ENCODE assay signal across 15 mouse cellular contexts in the genomic region with DNA sequence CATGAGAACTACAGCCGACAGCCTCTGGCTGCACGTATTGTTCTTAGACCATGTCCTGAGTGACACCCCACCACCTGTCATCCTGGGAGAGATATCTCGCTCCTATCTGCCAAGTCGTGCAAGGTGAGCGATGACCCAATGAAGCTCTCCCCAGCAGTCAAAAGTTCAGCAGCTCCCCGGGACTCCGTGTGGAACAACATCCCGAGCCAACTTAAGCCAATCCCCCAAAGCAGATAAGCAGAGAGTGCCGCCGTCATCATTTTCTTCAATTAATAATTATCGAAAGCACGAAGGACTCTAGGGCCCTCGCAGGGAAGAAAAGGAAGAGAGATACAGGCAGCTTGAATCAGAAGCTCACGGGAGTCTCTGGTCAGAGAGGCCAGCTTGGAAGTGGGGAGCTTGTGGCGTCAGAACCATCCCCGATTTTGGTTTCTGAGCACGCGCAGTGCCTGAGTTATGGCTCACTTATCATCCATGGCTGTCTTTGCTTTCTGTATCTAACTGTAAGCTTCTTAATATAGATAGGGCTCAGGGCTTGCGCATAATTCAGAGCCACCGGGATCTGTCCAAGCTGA. TPM values are rescaled to one million over a fixed set of nuclear protein-coding genes. Genes with fewer than 3 reads are reported as not detected.
DNase-seq lines count a peak whose midpoint lies in the region; ATAC-seq lines count a peak whose summit lies in the region.
"Had no signal": no experiment of that assay in that cellular context is flagged by ENCODE, and none has a peak within 500 bp of the region (broad histone marks: within the 10 kb centered on the region; RNA-seq: fewer than 3 reads in every experiment).

No protein-coding gene starts in this region.

- DNase-seq in liver = no peak
- DNase-seq in kidney, adult 9 months = peak; percentile 79
- no peak for DNase-seq in urinary bladder, adult 18-20 months (ENCODE audit: low spot score in 2 of 2)
- DNase-seq: cerebellum, adult 9-11 months; heart, postnatal 36 days; spleen, adult 18-20 months; thymus, postnatal 25 days had no signal

- peaks cover 19% of the 10 kb centered on the region for H3K4me1 ChIP-seq in liver, embryonic 15.5 days (replicated peaks)
- H3K4me1 ChIP-seq in intestine, embryonic 16.5 days (ENCODE audit: control insufficient read depth, insufficient read depth, low read length) = peaks cover 10% of the 10 kb centered on the region
- H3K4me1 ChIP-seq in neural tube, embryonic 15.5 days = peaks cover 17% of the 10 kb centered on the region

- no peak overlapping the region for H3K4me3 ChIP-seq in liver, embryonic 15.5 days (replicated peaks)
- H3K4me3 ChIP-seq in intestine, embryonic 16.5 days (ENCODE audit: low read length) = no peak overlapping the region
- H3K4me3 ChIP-seq in neural tube, embryonic 15.5 days (replicated peaks) = no peak overlapping the region
- H3K4me3 ChIP-seq: embryonic facial prominence, embryonic 13.5 days; forebrain, embryonic 13.5 days; midbrain, embryonic 12.5 days had no signal

- no peak for ATAC-seq in liver, embryonic 15.5 days (ENCODE audit: insufficient read depth)
- peak; percentile 78 for ATAC-seq in intestine, embryonic 16.5 days
- ATAC-seq in neural tube, embryonic 15.5 days (ENCODE audit: low FRiP score) = no peak
- no peak for ATAC-seq in activated CD4-positive, CD25-positive, alpha-beta regulatory T cell, adult 4 months

- no peaks in the 10 kb centered on the region for H3K27me3 ChIP-seq in liver, embryonic 15.5 days
- no peaks in the 10 kb centered on the region for H3K27me3 ChIP-seq in intestine, embryonic 16.5 days (replicated peaks; ENCODE audit: control insufficient read depth, insufficient read depth, low read length)
- H3K27me3 ChIP-seq in neural tube, embryonic 15.5 days (replicated peaks) = no peaks in the 10 kb centered on the region
- H3K27me3 ChIP-seq: embryonic facial prominence, embryonic 13.5 days; forebrain, embryonic 13.5 days; midbrain, embryonic 12.5 days had no signal

- peak overlapping the region; percentile 56; the same call in 1 of the 2 replicates for H3K27ac ChIP-seq in liver, embryonic 15.5 days (replicated peaks)
- H3K27ac ChIP-seq in intestine, embryonic 16.5 days (ENCODE audit: low read length) = peak overlapping the region; percentile 71
- H3K27ac ChIP-seq in neural tube, embryonic 15.5 days (replicated peaks) = 0 out of 2 replicates have a peak overlapping the region, but pooled peaks have one; percentile 5
- H3K27ac ChIP-seq: embryonic facial prominence, embryonic 13.5 days; liver, embryonic 14.5 days; midbrain, embryonic 12.5 days had no signal

- 68% methylated on average over 20 of the region's 20 CpGs for WGBS in liver, embryonic 15.5 days (ENCODE audit: insufficient replicate concordance)
- 59% methylated on average over 20 of the region's 20 CpGs for WGBS in intestine, embryonic 16.5 days
- WGBS in neural tube, embryonic 15.5 days = 81% methylated on average over 20 of the region's 20 CpGs

- H3K9me3 ChIP-seq in liver, embryonic 15.5 days (replicated peaks) = no peaks in the 10 kb centered on the region
- no peaks in the 10 kb centered on the region for H3K9me3 ChIP-seq in intestine, embryonic 16.5 days (ENCODE audit: control insufficient read depth, low read length)
- no peaks in the 10 kb centered on the region for H3K9me3 ChIP-seq in neural tube, embryonic 15.5 days (replicated peaks)
- H3K9me3 ChIP-seq: embryonic facial prominence, embryonic 13.5 days; forebrain, embryonic 13.5 days; midbrain, embryonic 12.5 days had no signal

- H3K4me2 ChIP-seq in liver, embryonic 15.5 days = no peak overlapping the region
- peak overlapping the region; percentile 24; the same call in 1 of the 2 replicates for H3K4me2 ChIP-seq in intestine, embryonic 16.5 days (ENCODE audit: low read depth, low read length)
- H3K4me2 ChIP-seq in neural tube, embryonic 15.5 days = no peak overlapping the region
- H3K4me2 ChIP-seq: embryonic facial prominence, embryonic 13.5 days; forebrain, embryonic 13.5 days; midbrain, embryonic 12.5 days had no signal

- H3K36me3 ChIP-seq in liver, embryonic 15.5 days (replicated peaks) = no peaks in the 10 kb centered on the region
- H3K36me3 ChIP-seq in intestine, embryonic 16.5 days (ENCODE audit: control insufficient read depth, insufficient read depth, low read length) = no peaks in the 10 kb centered on the region
- no peaks in the 10 kb centered on the region for H3K36me3 ChIP-seq in neural tube, embryonic 15.5 days
- H3K36me3 ChIP-seq: embryonic facial prominence, embryonic 13.5 days; midbrain, embryonic 12.5 days had no signal

- no peak overlapping the region for H3K9ac ChIP-seq in liver, embryonic 15.5 days
- H3K9ac ChIP-seq in intestine, embryonic 16.5 days (ENCODE audit: low read depth, low read length) = 0 out of 2 replicates have a peak overlapping the region, but pooled peaks have one; percentile 17
- no peak overlapping the region for H3K9ac ChIP-seq in neural tube, embryonic 15.5 days (replicated peaks)
- H3K9ac ChIP-seq: embryonic facial prominence, embryonic 13.5 days; forebrain, embryonic 13.5 days; liver, embryonic 14.5 days; midbrain, embryonic 12.5 days had no signal

RNA-seq across cellular contexts. Expression of a gene that starts 13.7 kb away (rescaled TPM):
- 2.3 and 2.6 TPM in 2 replicates for polyA plus RNA-seq in liver, embryonic 15.5 days (2015; fragmentation: Nextera tagmentation; extraction: Ambion mirVana)
- polyA plus RNA-seq in intestine, embryonic 16.5 days (2015; fragmentation: Nextera tagmentation; extraction: Ambion mirVana) = 5.0 and 5.3 TPM in 2 replicates
- polyA plus RNA-seq in neural tube, embryonic 15.5 days (2015; fragmentation: Nextera tagmentation; extraction: Ambion mirVana) = 9.4 and 9.5 TPM in 2 replicates
- 10 to 100 TPM; 28.1 to 32.9 TPM for polyA plus RNA-seq in activated CD4-positive, CD25-positive, alpha-beta regulatory T cell, adult 4 months (2017; shearing (Covaris generic))

Comparison
In these comparisons a context has a peak if more than half of its experiments do, and no peak if none do; other contexts are left out.
1. H3K27ac ChIP-seq: peak in every context shown above with its lines; median percentile 71 in intestine, embryonic 16.5 days; 56 in liver, embryonic 15.5 days; 5 in neural tube, embryonic 15.5 days.